Mouse (Mus musculus): Measurements from ENCODE around the gene Ttc21a. TPM values are rescaled to one million over a fixed set of nuclear protein-coding genes. Genes with fewer than 3 reads are reported as not detected.

The Ttc21a gene
- total and polyA plus RNA-seq, 3 experiments: 0.02 to 0.38 TPM; not detected in 1

- no peaks in the 10 kb centered on the region for H3K9me3 ChIP-seq (replicated peaks)
- no peak for ATAC-seq (ENCODE audit: extremely low read depth, insufficient number of reproducible peaks, low FRiP score, poor library complexity, severe bottlenecking)
- peak overlapping the region; percentile 91 for H3K4me3 ChIP-seq (ENCODE audit: low read depth, low read length)
- DNase-seq (ENCODE audit: low spot score): peak; percentile 64
- peaks cover 18% of the 10 kb centered on the region for H3K36me3 ChIP-seq (replicated peaks)
- H3K27me3 ChIP-seq (ENCODE audit: insufficient read depth, low read length): peaks cover 20% of the 10 kb centered on the region
- peaks cover 67% of the 10 kb centered on the region for H3K4me1 ChIP-seq (ENCODE audit: insufficient read depth, low read depth, low read length)
- TF ChIP-seq TAL1 (conservative IDR thresholded peaks at IDR 0.05; ENCODE audit: low read depth, low read length): no peak
- no peak for TF ChIP-seq GATA1 (IDR thresholded peaks at IDR 0.05; ENCODE audit: borderline replicate concordance, low read length)
- no peak for TF ChIP-seq GATA2 (IDR thresholded peaks at IDR 0.05; ENCODE audit: borderline replicate concordance, low read depth, low read length)
- TF ChIP-seq CTCF (IDR thresholded peaks at IDR 0.05; ENCODE audit: low read depth, low read length): no peak
- TF ChIP-seq POLR2AphosphoS5 (IDR thresholded peaks at IDR 0.05; ENCODE audit: insufficient replicate concordance, low read depth, low read length): no peak
Observed at GRCm38 (mm10) chr9:119982956-119983551, 45.6 kb downstream of the Ttc21a start.

GRCm38 (mm10) chr9:119983585-119984535 lies 46.5 kb downstream of the Ttc21a start:
- ATAC-seq (ENCODE audit: extremely low read depth, insufficient number of reproducible peaks, low FRiP score, poor library complexity, severe bottlenecking): 0 out of 2 replicates have a peak, but pooled peaks have one; percentile 4
- no peak for TF ChIP-seq CTCF (IDR thresholded peaks at IDR 0.05; ENCODE audit: low read depth, low read length)
- TF ChIP-seq TAL1 (conservative IDR thresholded peaks at IDR 0.05; ENCODE audit: low read depth, low read length): no peak
- TF ChIP-seq GATA1 (IDR thresholded peaks at IDR 0.05; ENCODE audit: borderline replicate concordance, low read length): no peak
- no peak for TF ChIP-seq POLR2AphosphoS5 (IDR thresholded peaks at IDR 0.05; ENCODE audit: insufficient replicate concordance, low read depth, low read length)
- no peak for TF ChIP-seq GATA2 (IDR thresholded peaks at IDR 0.05; ENCODE audit: borderline replicate concordance, low read depth, low read length)

GRCm38 (mm10) chr9:119984536-119985011 lies 47.2 kb downstream of the Ttc21a start, which contains the start of gene Csrnp1:
TSS of gene Csrnp1 (minus strand) at chr9:119984658.
- Histone ChIP-seq H3K4me1 (ENCODE audit: insufficient read depth, low read depth, low read length) (peaks cover 56% of the 10 kb centered on the region), H3K4me3 (ENCODE audit: low read depth, low read length) (peak within 1 kb of the TSS; percentile 91), H3K36me3 (replicated peaks) (peaks cover 8% of the 10 kb centered on the region), H3K9me3 (replicated peaks) (no peaks in the 10 kb centered on the region), H3K27me3 (ENCODE audit: insufficient read depth, low read length) (peaks cover 22% of the 10 kb centered on the region)
- DNase-seq (ENCODE audit: low spot score): no peak
- TF ChIP-seq POLR2AphosphoS5 (IDR thresholded peaks at IDR 0.05; ENCODE audit: insufficient replicate concordance, low read depth, low read length): no peak
- TF ChIP-seq GATA1 (IDR thresholded peaks at IDR 0.05; ENCODE audit: borderline replicate concordance, low read length): no peak
- no peak for TF ChIP-seq TAL1 (conservative IDR thresholded peaks at IDR 0.05; ENCODE audit: low read depth, low read length)
- ATAC-seq (ENCODE audit: extremely low read depth, insufficient number of reproducible peaks, low FRiP score, poor library complexity, severe bottlenecking): no peak

More at GRCm38 (mm10) chr9:119983585-119984535, 46.5 kb downstream of the Ttc21a start:
- H3K9me3 ChIP-seq (replicated peaks): no peaks in the 10 kb centered on the region
- peaks cover 63% of the 10 kb centered on the region for H3K4me1 ChIP-seq (ENCODE audit: insufficient read depth, low read depth, low read length)
- H3K27me3 ChIP-seq (ENCODE audit: insufficient read depth, low read length): peaks cover 20% of the 10 kb centered on the region
- peak overlapping the region; percentile 91 for H3K4me3 ChIP-seq (ENCODE audit: low read depth, low read length)
- peak; percentile 84 for DNase-seq (ENCODE audit: low spot score)
- H3K36me3 ChIP-seq (replicated peaks): peaks cover 15% of the 10 kb centered on the region

- DNase-seq (ENCODE audit: low spot score): no peak
Observed at GRCm38 (mm10) chr9:119985881-119986574, 48.6 kb downstream of the Ttc21a start.

GRCm38 (mm10) chr9:119988304-119988703 lies 50.9 kb downstream of the Ttc21a start:
- no peak for TF ChIP-seq POLR2AphosphoS5 (IDR thresholded peaks at IDR 0.05; ENCODE audit: insufficient replicate concordance, low read depth, low read length)
- TF ChIP-seq GATA1 (IDR thresholded peaks at IDR 0.05; ENCODE audit: borderline replicate concordance, low read length): no peak
- TF ChIP-seq CTCF (IDR thresholded peaks at IDR 0.05; ENCODE audit: low read depth, low read length): no peak
- TF ChIP-seq TAL1 (conservative IDR thresholded peaks at IDR 0.05; ENCODE audit: low read depth, low read length): no peak
- no peak for TF ChIP-seq GATA2 (IDR thresholded peaks at IDR 0.05; ENCODE audit: borderline replicate concordance, low read depth, low read length)
- H3K4me3 ChIP-seq (ENCODE audit: low read depth, low read length): no peak overlapping the region
- H3K27me3 ChIP-seq (ENCODE audit: insufficient read depth, low read length): peaks cover 31% of the 10 kb centered on the region
- peaks cover 26% of the 10 kb centered on the region for H3K4me1 ChIP-seq (ENCODE audit: insufficient read depth, low read depth, low read length)
- DNase-seq (ENCODE audit: low spot score): no peak
- no peaks in the 10 kb centered on the region for H3K36me3 ChIP-seq (replicated peaks)
- ATAC-seq (ENCODE audit: extremely low read depth, insufficient number of reproducible peaks, low FRiP score, poor library complexity, severe bottlenecking): no peak
- H3K9me3 ChIP-seq (replicated peaks): no peaks in the 10 kb centered on the region

More at GRCm38 (mm10) chr9:119985881-119986574, 48.6 kb downstream of the Ttc21a start:
- H3K4me1 ChIP-seq (ENCODE audit: insufficient read depth, low read depth, low read length): peaks cover 42% of the 10 kb centered on the region
- no peaks in the 10 kb centered on the region for H3K9me3 ChIP-seq (replicated peaks)
- no peak overlapping the region for H3K4me3 ChIP-seq (ENCODE audit: low read depth, low read length)
- TF ChIP-seq GATA1 (IDR thresholded peaks at IDR 0.05; ENCODE audit: borderline replicate concordance, low read length) (no peak), GATA2 (IDR thresholded peaks at IDR 0.05; ENCODE audit: borderline replicate concordance, low read depth, low read length) (no peak), CTCF (IDR thresholded peaks at IDR 0.05; ENCODE audit: low read depth, low read length) (no peak), POLR2AphosphoS5 (IDR thresholded peaks at IDR 0.05; ENCODE audit: insufficient replicate concordance, low read depth, low read length) (no peak), TAL1 (conservative IDR thresholded peaks at IDR 0.05; ENCODE audit: low read depth, low read length) (no peak)
- ATAC-seq (ENCODE audit: extremely low read depth, insufficient number of reproducible peaks, low FRiP score, poor library complexity, severe bottlenecking): no peak
- no peaks in the 10 kb centered on the region for H3K36me3 ChIP-seq (replicated peaks)
- peaks cover 22% of the 10 kb centered on the region for H3K27me3 ChIP-seq (ENCODE audit: insufficient read depth, low read length)

Data from G1E (cell line).